Mouse (Mus musculus) cortical plate, adult 2 months (tissue): ENCODE measurements around the gene Astn2.

Experiments used
- CTCF ChIP-seq: fragments of 200-500 bp; IDR thresholded peaks from 2 replicates; pipeline ENCODE4 v1.5.1; 2011; ENCODE audit warnings: mild to moderate bottlenecking, control low read depth, low read length; ENCODE audit not compliant: insufficient read depth; ENCODE audit errors: extremely low read depth
- POLR2A ChIP-seq: fragments of 200-500 bp; IDR thresholded peaks from 2 replicates; pipeline ENCODE4 v1.6.1; 2011; ENCODE audit warnings: mild to moderate bottlenecking, low read length, control low read depth; ENCODE audit not compliant: insufficient read depth; ENCODE audit errors: extremely low read depth

GRCm38 (mm10) chr4:66175887-66176533, 228.4 kb downstream of the Astn2 start:
- TF ChIP-seq POLR2A (no peak), CTCF (no peak)
